ENCODE assay signal across 17 mouse cellular contexts in genomic region chr7:96710658-96711071, GRCm38 (mm10).
DNase-seq lines count a peak whose midpoint lies in the region; TF ChIP-seq lines count a peak whose summit lies in the region.
"Had no signal": no experiment of that assay in that cellular context is flagged by ENCODE, and none has a peak within 500 bp of the region (broad histone marks: within the 10 kb centered on the region; RNA-seq: fewer than 3 reads in every experiment).

No protein-coding gene starts in this region.

- no peak overlapping the region for H3K4me3 ChIP-seq in layer of hippocampus, adult 2 months
- H3K4me3 ChIP-seq in limb, embryonic 10.5 days = no peak overlapping the region
- no peak overlapping the region for H3K4me3 ChIP-seq in gastrocnemius, adult 2 months
- H3K4me3 ChIP-seq: embryonic facial prominence, embryonic 12.5 days; liver, embryonic 12.5 days; lung, embryonic 15.5 days had no signal

- H3K27ac ChIP-seq in layer of hippocampus, adult 2 months = peak overlapping the region; percentile 68; the same call in 1 of the 2 replicates
- peak overlapping the region; percentile 46; the same call in 1 of the 2 replicates for H3K27ac ChIP-seq in limb, embryonic 10.5 days
- H3K27ac ChIP-seq in gastrocnemius, adult 2 months = no peak overlapping the region
- H3K27ac ChIP-seq: embryonic facial prominence, embryonic 12.5 days; liver, embryonic 12.5 days; lung, embryonic 15.5 days had no signal

- no peak for TF ChIP-seq CTCF in layer of hippocampus, adult 2 months (conservative IDR thresholded peaks at IDR 0.05)
- TF ChIP-seq CTCF in gastrocnemius, adult 2 months (IDR thresholded peaks at IDR 0.05) = no peak

- H3K4me1 ChIP-seq in limb, embryonic 10.5 days = peaks cover 15% of the 10 kb centered on the region
- H3K4me1 ChIP-seq: lung, embryonic 15.5 days had no signal

- peaks cover 84% of the 10 kb centered on the region for H3K36me3 ChIP-seq in limb, embryonic 10.5 days
- H3K36me3 ChIP-seq: liver, embryonic 12.5 days; lung, embryonic 15.5 days had no signal

- intact Hi-C loops in gastrocnemius, adult 2 months (cut with DNase I) = no loop called here

- WGBS in limb, embryonic 10.5 days = 84% methylated on average over 1 of the region's 1 CpGs

- H3K27me3 ChIP-seq in limb, embryonic 10.5 days (ENCODE audit: low read depth, poor library complexity, severe bottlenecking) = no peaks in the 10 kb centered on the region
- H3K27me3 ChIP-seq: embryonic facial prominence, embryonic 12.5 days; liver, embryonic 12.5 days; lung, embryonic 15.5 days had no signal

- DNase-seq in adrenal gland, adult 2 months = peak; percentile 23
- DNase-seq in adrenal gland, postnatal 36 days = no peak
- peak in 1 of 2 experiments; percentile 51 for DNase-seq in layer of hippocampus, adult 2 months (ENCODE audit: low spot score in 2 of 2)
- no peak for DNase-seq in layer of hippocampus, postnatal 10 days (ENCODE audit: low spot score in 2 of 2)
- DNase-seq in NIH3T3 (ENCODE audit: low read depth) = peak; percentile 14
- DNase-seq in limb, embryonic 10.5 days (ENCODE audit: low spot score) = no peak
- DNase-seq in urinary bladder, adult 2 months (ENCODE audit: low spot score) = no peak
- no peak for DNase-seq in gastrocnemius, adult 2 months
- DNase-seq: cerebellum, postnatal 10 days; gastrocnemius, postnatal 10 days; heart, postnatal 14 days; kidney, adult 8-10 months; kidney, postnatal 4 days; midbrain, embryonic 14.5 days had no signal

- H3K9me3 ChIP-seq in limb, embryonic 10.5 days (replicated peaks) = no peaks in the 10 kb centered on the region
- H3K9me3 ChIP-seq: embryonic facial prominence, embryonic 12.5 days; liver, embryonic 12.5 days; lung, embryonic 15.5 days had no signal

Comparison
In these comparisons a context has a peak if more than half of its experiments do, and no peak if none do; other contexts are left out.
1. DNase-seq: peak in adrenal gland, adult 2 months (single experiment) and NIH3T3 (single experiment); none in adrenal gland, postnatal 36 days (0 of 2), layer of hippocampus, postnatal 10 days (0 of 2), limb, embryonic 10.5 days (single experiment), urinary bladder, adult 2 months (single experiment) and gastrocnemius, adult 2 months (single experiment).